Mouse (Mus musculus) gonadal fat pad, adult 2 months (tissue): ENCODE data around the gene Cdhr2. TPM values are rescaled to one million over a fixed set of nuclear protein-coding genes. Genes with fewer than 3 reads are reported as not detected.

ENCODE experiments used
- DNase-seq: peaks from one replicate; pipeline ENCODE4 v3.0.0-alpha.2; 2012; ENCODE audit warnings: low read depth
- polyA plus RNA-seq: library from polyadenylated mRNA; depleted of rRNA; stranded (reverse); fragments of >200 nt; gene quantifications from 2 replicates; pipeline ENCODE4 v1.2.3, GENCODE M21; 2012

Gene Cdhr2
- polyA plus RNA-seq, 1 experiment: 4.8 TPM

GRCm38 (mm10) chr13:54749864-54750411, 48.7 kb downstream of the Cdhr2 start, which contains the start of gene Gprin1:
Gene Gprin1 (minus strand): TSS chr13:54749874.
- DNase-seq: no peak

GRCm38 (mm10) chr13:54750699-54751098, 49.4 kb downstream of the Cdhr2 start:
- DNase-seq: no peak

DNA sequence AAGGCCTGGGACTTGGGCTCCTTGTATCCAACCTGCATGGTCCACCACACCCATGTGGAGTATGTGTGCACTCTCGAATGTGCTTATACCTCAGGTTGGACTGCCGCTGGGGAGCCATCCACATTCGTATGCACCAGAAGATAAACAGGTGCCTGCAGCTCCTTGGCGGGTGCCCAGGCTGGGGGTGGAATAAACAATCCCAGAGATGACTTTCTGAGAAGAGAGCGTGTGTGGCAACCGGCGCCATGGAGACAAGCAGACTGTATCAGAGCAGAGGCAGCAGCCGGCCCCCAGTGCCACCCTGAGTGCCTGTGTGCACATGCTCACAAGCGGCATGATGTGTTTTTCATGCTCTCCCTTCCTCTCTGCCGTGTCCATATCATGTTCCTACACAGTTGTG, 51.4 kb downstream of the Cdhr2 start:
- no peak for DNase-seq

- DNase-seq: no peak
Measured at GRCm38 (mm10) chr13:54753733-54754132, 52.5 kb downstream of the Cdhr2 start.

DNA sequence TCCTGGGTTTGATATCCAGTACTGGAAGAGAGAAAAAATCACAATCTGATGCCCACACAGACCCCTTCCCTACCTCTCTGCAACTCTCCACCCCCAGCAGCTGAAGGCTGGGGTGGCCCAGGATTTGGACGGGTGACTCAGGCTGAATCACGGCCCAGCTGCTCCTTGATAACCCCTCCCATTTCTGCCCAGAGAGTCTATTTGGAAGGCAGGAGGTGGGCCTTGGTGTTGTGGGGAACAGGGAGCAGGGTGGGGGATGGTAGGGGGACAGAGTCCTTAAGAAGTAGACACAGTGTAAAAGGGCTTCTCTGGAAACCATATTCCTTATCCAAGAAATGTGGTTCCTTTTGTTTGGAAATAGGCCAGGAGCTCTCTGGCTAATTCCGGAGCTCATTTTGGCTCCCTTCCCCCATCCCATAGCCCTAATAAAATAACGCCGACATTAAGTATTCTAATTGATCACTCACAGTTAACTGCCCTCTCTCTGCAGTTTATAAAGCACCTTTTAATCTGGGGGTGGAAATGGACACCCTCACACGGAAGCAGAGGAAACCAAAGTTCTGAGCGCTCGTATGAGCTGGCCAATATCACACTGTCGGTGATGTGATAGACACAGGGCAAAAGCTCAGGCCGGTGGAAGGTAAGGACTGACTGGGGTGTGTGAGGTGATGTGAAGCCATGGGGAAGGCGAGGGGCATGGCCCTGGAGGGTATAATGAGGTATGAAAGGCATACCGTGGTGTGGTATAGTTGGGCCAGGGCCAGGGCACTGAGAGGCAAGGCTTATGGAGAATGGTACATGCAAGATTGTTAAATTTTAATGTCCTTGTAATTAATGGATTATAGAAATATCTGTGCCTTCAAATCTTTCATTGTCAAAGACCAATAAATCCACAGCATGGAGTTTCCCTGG, 53.2 kb downstream of the Cdhr2 start:
- DNase-seq: no peak

- no peak for DNase-seq
Measured at GRCm38 (mm10) chr13:54755201-54755830, 54.1 kb downstream of the Cdhr2 start.

- no peak for DNase-seq
Measured at GRCm38 (mm10) chr13:54756156-54756712, 55.0 kb downstream of the Cdhr2 start.

GRCm38 (mm10) chr13:54757093-54757830, 56.0 kb downstream of the Cdhr2 start:
- no peak for DNase-seq

DNA sequence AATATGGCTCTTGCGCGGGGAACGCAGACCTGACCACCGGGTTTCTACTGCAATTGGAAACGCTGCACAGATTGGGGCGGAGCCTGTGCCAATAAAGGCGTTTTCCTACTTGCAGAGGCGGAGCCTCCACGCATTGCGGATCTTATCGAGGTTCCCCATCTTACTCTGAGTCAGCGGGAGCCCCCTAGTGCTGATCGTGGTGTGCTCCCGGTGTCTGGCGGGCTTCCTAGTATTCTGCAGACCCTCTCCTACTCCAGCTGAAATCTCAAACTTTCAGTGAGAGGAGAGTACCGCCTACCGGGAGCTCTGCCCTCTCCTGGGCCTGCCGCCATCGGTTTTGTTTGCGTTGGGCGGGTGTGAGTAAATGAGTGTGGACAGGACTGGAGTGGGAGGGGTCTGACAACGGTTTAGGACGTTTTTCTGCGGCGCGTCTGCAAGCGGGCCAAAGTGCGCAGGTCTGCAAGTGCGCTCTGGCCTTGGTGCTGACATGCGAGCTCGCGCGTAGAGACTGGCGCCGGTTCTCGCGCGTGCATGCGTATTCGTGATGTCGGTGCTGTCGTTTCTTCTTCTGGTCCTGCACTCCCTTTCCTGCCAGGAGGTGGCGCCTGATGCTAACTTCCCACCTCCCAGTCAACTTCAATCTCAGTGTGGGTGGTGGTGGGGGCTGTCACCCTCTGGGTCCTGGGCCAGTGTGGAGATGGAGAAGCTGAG, 56.9 kb downstream of the Cdhr2 start:
- DNase-seq: no peak

DNA sequence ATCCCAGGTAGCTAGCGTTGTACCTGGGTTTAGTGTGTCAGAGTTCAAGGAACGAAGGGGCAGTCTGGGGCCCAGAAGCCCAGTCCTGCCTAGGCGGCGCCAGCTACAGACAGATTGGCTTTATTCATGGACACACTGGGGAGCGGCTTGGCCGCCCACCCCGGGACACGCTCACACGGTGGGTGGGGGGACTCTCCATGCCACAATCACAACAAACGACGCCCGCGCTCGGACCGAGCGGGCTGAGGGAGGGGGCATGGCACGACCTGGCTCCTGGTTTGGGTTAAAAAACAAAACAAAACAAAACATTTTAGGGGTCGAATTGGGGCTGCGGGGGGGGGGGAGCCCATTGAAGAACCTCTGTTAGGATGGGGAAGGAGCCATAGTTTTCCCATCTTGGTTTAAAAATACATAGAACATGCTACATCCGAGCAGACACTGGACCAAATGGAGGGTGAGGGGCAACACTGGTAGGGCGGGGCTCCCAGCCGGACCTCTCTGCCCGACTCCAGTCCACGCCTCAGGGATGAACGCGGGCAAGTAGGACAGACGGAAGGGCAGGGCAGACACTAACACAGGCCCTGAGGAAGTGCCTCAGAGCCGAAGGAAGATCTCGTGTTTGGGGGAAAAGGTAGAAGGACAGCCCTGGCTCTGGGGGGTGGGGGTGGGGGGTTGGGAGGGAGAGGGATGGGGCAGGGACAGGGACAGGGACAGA, 57.7 kb downstream of the Cdhr2 start:
- no peak for DNase-seq

- no peak for DNase-seq
Measured at GRCm38 (mm10) chr13:54759496-54759895, 58.2 kb downstream of the Cdhr2 start.

- no peak for DNase-seq
Measured at GRCm38 (mm10) chr13:54760164-54760795, 59.0 kb downstream of the Cdhr2 start.

GRCm38 (mm10) chr13:54760906-54761305, 59.6 kb downstream of the Cdhr2 start:
- no peak for DNase-seq

DNA sequence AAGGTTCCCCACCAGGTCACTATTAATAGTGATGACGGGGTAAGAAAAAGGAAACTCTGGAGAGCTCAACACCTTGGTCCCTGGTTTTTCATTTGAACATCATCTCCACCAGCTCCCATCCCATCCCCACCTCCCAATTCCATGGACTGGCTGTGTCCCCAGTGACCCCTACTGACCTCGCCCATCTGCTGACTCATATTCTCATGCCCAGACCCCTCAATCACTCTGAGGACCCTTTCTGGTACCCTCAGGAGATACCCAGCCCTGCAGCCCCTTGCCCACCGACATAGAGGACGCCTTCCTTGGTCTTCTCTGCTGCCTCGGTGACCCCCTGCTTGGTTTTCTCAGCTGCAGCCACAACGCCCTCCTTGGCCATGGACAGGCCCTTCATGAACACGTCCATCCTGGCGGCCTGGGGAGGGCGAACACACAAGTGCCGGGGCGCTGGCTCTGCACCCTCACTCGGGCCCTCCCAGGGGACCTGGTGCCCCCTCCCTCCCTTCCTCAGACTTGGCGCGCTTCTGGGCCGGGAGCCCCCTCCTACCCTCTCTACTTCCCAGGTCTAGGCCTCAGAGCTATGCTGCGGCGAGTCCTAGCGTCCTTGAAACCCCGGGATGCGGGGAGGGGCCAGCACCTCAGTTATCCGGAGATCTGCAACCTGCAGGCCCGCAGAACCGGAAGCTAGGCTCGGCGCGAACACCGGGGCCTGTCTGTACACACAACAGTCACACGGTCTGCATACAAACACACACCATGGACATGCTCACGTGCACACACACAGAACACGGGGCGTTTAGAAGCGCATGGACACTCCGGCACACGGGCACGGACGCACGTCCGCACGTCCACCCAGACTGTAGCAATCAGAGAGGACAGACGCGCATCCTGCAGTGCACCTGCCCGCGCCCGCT, 64.3 kb downstream of the Cdhr2 start:
- no peak for DNase-seq

- no peak for DNase-seq
Measured at GRCm38 (mm10) chr13:54766192-54766768, 65.0 kb downstream of the Cdhr2 start, which contains the start of gene Sncb. Gene Sncb (minus strand): TSS chr13:54766595.

GRCm38 (mm10) chr13:54767012-54767411, 65.8 kb downstream of the Cdhr2 start:
- no peak for DNase-seq

DNA sequence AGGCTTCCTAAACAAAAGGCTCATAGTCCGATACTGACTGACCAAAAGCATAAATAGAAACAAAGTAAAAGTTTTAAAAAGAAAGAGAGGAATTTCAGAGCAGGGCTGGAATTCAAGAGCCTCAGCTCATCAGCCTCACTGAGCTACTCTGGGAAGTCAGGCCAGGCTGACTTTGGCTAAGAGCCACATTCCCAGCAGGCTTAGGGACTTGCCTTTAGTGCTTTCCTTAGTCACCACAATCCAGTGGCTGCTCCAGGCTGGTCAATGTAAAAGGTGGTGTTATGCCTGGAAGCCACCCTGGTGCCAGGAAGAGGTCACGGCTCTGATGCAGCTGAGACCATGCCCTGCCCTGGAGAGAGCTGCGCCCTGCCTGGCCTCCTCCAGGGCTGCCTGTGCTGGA, 79.3 kb downstream of the Cdhr2 start:
- no peak for DNase-seq

DNA sequence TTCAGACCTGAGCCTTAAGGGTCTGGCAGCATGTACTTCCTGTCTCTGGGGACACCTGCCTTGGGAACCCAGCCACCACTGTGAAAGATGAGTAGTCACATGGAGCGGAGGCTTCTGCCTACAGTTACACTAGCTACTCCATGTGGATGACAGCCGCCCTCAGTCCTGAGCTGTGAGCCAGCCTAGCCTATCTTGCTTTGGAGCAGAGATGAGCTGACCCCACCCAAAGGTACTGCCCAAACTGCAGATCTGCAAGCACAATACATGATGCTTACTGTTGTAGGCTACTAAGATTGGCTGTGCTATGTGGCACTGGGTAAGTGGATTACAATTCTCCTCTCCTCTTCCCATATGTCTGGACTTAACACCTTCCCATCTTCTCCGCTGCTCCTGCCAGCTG, 79.8 kb downstream of the Cdhr2 start:
- DNase-seq: no peak
